Mouse (Mus musculus) hindlimb bud, embryonic 11.5 days (tissue): Measurements from ENCODE around the gene Exoc4.

Experiments used
- DNase-seq: peaks from one replicate; pipeline ENCODE4 v3.0.0-alpha.2; 2012; ENCODE audit warnings: low read depth, low spot score; ENCODE audit errors: extremely low spot score

Exoc4 gene

DNA sequence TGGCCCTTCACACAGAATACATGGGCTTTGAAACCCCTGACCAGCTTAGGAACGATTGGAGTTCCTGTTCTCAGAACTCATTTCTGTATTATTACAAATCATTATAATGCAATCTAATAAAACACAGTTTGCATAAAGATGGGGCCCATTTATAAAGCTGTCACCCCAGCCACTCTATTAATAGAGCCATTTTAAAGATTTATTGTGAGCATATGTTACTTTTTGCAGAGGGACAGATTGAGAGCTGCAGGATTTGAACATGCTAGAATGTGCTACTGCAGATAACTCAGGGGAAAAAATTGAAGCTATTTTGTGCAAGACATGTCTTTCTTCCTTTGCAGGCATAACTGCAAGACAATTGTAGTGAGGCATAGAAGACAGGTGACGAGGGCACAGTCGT lies 485.1 kb downstream of the Exoc4 start:
- DNase-seq = no peak

DNA sequence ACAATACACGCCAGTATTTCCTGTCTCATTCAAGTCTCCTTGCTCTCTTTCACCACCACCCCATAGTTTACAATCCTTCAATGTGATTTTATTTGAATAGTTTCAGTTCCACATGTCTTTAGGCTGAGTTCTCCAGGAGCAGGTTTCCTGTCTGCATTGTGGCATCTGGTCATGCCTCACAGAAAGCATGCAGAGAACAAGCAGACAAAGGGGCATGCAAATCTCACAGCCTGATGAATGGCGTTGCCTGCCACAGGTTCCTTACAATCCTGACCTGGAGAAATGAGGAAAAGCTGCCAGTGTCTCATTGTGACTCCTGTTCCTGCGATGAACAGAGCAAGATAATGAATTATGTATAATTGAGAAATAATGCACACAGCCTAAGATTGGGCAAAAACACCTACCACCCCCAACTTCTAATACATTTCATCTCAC lies 490.0 kb downstream of the Exoc4 start:
- DNase-seq = peak; percentile 30

DNA sequence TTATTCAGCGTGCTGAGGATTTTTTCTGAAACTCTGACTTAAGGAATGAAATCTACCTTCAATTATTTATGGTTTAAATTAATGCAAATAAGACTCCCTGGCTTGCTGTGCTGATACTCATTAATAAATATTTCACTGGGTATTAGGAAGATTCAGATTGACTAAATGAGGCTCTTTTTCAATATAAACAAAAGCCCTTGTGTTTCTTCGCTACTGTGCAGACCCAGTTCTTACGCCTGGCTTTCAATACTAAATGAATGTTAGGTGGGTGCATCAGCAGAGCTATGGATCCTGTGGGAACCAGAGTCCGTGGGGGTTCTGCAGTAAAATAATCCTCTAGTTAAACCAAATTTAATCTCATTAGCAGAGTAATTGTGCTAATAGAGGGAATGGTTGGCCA lies 490.4 kb downstream of the Exoc4 start:
- no peak for DNase-seq

DNA sequence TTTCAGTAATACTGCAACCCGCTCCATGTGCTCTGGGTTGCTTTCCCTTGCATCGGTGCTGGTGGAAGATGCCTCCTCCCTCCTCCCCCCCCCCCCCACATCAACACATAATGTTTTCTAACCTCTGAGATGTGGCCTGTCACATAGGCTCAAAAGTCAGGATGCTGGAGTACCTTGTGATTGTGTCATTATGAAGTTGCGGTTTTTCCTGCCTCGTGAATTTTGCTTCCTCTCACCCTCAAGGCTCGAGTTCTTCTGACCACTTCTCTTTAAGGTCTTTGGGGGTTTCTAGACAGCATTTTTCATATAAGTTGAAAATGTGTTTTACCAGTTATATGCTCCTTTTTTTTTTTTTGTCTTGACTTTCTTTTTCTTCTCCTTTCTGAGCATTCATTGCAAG lies 507.1 kb downstream of the Exoc4 start:
- DNase-seq = no peak

DNA sequence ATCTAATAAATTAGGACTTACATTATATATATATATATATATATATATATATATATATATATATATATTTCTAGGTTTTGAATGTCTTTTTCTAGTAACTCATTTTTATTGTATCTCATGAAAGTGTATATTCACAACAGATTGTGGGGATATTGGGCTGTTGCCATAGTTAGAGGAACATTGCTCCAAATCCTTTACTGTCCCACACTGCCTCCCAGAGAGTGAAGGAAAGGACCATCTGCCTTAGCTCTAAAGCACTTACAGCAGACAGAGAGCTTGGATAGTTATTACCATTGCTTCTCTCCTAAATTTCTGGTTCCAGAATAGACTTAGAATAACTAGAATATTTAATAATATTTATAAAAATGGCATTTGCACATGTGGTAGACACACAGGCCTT lies 512.7 kb downstream of the Exoc4 start:
- DNase-seq = no peak

DNA sequence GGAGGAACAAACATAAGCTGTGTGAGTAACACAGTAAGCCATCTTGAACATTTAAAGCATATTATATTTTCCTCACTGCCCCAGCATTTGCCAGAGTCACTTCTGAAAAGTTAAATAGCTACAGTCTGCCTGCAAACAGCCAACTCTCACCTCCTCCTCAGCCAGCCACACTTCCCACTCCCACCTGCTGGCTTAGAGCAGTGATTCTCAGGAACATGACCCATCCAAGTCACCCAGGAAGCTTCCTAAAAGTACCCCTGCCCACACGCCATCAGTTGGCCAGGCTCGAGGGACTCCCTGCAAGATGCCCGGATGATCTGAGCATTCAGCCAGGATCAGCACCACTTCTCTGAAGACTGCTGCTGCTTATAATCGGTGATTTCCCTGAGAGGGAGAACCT lies 514.4 kb downstream of the Exoc4 start:
- DNase-seq = no peak

DNA sequence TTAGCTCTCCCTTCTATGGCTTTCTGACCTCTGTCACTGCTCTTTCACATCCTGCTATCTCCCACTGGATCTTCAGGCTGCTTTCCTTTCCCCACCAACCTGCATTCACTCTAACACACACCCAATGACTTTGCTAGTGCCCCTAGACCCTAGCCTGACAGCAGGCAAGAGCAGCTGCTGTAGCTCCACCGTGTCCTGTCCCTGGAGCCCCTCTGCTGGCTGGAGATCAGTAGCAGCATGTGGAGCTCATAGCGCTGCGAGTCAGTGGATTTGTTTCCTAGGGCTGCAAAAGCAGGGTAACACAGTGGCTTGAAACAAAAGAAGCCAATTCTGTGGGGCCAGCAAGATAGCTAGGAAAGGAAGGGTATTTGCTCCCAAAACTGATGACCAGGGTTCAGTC lies 515.1 kb downstream of the Exoc4 start:
- no peak for DNase-seq

DNA sequence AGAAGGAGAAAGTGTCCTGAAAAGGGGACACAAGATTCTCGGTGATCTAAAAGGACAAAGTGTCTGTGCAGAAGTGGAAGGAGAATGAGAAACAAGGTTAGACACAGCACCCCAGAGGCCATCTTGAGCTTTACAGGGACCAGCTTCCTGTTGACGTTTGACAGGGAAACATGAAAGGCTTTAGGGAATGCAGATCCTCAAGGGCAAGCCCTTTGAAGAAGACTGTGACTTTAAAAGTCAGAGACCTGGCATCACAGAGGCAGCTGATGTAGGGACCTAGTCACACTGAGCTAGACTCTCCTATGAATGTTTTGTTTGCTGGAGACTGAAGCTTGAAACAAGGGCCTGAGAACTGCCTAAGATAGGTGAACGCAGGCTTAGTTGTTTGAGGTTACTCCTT lies 520.4 kb downstream of the Exoc4 start:
- no peak for DNase-seq

DNA sequence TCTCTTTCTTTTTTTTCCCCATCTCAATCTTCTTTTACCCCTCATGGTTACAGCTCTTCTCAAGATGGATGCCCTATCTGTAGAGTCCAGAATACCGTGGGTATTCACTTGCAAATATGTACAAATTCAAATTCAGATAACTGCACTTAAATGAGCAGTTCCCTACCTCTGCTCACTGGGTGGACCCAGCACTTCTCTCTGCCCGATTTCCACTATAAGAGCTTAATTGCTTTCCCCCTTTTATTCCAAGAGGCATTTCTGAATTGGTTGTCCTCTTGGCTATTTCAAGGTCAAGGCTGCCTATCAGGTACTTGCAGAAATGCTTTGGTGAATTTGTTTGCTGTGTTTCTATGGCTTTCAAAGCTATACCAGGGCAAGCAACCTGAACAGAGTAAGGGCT lies 521.1 kb downstream of the Exoc4 start:
- DNase-seq = no peak

DNA sequence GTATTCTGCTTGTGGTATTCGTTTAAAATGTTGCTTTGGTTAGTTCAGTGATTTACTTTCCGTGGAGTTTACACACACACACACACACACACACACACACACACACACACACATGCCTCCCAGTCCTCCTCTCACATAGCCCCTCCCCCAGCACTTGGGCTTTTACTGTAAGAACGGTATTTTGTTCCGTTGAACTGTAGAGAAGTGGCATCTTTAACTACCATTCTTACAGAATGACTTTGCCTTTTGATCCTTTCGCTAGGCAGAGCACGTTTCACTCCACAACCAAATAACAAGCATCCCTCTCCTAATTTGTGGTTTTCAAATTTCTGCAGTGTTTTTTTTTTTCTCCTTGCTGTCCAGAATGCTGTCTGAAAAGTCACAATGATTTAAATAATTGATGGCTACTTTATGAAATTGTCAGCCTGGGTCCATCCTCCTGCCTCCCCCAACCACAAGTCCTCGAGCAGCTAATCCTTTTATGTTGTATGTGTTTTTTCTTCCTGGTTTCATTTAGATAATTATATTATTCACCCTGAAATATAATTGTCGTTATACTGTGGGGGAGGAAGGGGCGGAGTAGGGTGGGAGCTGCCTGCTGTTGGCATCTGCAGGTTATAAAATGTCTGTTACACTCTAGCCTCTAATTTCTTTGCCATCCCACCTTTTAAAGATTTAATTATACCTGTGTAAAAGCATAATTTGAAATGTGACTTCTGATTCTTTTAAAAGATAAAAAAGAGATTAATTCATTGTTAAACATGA lies 523.8 kb downstream of the Exoc4 start:
- no peak for DNase-seq

DNA sequence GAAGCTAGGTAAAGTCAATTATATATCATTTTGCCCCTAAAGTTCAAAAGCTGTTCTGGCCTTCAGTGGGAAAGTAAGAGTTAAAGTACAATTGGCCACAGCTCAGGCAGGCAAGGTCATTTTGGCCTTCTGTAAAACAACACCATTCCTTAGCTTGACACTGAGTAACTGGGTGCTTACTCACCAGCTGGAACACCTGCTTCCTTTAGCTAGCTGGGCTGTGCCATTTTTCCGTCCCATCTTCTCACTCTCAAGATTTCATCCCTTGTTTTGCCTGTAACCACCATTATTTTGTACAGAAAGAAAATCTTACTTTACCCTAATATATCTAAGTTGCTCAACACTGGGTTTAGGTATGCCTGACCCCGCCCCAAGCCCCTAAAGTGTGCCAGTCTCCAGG lies 543.7 kb downstream of the Exoc4 start:
- DNase-seq = no peak

DNA sequence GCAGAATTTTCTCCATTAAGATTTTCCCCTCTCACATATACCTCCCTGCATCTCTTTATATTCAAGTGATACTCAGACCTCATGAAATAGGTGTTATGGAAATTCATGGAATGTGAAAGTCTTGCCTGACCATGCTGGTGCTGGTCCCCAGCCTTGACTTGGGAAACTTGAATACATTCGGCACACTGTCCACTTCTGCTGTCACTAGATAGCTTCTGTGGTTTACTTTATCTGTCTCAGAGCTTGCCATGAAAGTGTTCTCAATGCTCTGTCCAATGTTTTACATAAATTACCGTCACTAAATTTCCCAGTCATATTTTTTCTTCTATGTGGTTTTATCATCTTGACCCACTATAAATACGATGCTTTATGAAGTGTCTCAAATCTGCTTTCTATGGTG lies 552.4 kb downstream of the Exoc4 start:
- DNase-seq = no peak

DNA sequence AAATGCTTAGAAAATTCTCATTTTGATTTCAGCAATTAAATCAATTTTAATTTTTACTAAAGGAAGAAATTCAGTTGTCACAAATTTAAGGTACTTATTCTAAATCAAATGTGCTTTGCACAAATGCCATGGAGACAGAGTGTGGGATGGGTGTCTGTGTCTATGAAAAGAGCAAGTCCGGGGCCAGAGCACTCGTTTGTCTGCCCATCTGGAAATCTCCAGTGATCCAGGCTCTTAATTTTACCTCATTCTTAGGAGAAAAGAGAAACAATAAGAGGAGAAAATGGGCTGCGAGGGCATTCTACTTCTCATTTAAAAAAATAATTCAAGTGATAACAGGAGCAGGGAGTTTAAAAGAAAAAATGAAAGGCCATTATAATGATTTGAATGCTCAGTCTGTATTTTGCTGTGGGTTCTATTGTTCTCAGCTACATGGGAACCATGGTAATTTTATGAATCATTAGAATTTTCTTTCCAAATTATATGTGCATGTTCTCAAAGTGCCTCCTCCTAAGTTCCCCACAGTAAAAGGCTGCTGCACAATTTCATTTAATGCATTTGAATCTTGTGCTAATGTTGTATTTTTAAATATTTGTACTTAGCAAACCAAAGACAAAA lies 554.7 kb downstream of the Exoc4 start:
- DNase-seq = no peak

DNA sequence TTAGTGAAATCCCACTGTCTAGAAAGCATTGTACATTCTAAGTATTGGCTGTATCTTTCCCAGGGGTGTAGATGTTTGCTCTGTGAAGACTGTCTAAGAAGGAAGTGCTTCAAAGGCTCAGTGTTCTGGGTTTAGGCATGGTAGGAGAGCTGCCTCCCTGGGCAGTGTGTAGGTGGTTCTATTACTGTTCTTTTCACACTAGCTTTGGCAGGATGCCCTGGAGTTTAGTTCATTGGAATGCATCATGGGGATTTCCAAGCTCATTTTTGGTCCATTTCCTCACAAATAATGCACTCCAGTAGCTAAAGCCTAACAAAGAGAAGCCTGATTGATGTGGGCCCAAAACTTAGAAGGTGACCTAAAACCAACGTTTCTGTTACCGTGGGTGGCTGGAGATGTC lies 555.9 kb downstream of the Exoc4 start:
- no peak for DNase-seq

DNA sequence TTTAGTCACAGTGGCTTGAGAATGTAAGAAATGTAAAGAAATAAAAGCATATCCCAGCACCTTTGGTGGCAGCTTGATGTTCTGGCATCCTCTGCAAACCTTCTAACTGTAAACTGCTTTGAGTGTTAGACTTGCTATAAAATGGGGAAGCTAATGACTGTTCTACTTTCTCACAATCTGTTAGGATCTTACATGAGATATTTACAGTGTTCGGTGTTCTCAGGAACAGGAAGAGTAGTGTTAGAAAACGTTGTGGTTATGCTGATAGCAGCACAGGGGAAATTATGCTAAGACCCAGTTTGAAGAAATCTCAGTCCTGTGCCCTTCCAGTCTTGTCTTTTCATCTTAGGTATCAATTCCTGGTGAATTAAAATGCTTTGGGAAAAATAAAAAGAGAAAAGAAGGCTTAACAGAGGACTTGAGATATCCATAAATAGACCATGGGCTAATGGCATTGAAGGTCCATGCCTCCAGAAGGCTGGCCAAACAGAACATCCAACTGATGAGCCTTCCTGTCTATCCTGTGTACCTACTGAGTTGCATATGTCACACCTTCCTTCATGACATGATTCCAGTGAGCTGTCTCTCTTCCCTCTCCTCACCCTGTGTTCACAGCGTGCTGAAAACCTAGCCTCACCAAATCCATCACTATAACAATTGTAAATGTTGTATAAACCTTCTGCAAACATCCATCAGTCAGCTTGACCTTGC lies 557.3 kb downstream of the Exoc4 start:
- DNase-seq = no peak

DNA sequence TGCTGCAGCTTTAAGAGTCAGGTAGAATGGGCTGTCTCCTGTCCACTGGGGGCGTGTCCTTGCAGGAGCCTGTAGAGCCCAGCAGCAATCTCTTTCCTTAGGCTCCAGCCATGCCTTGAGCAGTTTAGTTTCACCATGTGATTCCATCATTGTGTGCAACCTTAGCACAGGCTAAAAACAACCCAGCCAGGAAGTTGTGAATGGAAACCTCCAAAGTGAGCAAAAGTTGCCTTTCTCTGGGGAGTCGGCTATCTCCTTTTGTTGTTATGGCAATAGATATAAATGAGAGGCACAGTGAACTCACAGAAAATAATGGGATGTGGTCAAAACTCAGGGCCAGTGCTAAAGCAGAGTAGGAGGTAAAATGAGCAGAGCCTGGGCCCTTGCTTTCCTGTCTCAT lies 565.5 kb downstream of the Exoc4 start:
- DNase-seq = no peak

DNA sequence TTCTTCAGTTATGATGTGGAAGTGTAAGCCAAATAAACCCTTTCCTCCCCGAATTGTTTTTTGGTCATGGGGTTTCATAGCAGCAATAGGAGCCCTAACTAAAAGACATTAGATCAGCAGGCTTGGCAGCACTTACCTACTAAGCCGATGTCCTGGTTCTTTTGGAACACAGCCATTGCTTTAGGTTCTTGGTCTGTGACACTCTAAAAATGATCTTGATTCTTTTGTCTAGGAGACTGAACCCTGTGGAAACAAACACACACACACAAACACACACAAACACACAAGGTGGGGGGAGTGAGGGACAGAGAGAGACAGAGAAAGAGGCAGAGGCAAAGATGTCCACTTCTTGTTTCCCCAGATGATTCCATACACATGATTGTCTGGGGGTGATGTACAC lies 574.3 kb downstream of the Exoc4 start:
- DNase-seq = no peak

DNA sequence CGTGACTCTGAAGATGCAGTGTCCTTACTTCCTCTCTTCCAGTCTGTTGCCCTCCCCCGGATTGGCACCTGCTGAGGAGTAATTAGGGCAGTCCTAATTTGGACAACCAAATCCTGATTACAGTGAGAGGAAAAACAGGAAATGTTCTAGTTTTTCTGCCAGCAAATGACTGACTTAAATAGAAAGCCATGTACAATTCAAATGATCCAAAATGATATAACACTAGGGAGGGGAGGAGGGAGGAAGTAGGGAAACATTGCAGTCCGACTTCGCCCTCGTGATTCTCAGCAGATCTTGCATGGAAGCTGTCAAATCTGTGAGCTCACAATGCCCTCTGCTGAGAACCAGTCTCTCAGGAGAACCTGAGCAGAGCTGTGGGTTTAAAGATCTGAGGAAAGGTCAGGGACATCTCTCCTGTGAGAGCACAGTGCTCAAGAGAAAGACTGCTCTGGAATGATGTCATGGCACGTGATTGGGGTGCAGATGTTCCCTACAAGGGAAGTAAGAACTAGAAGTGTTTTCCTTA lies 575.0 kb downstream of the Exoc4 start:
- no peak for DNase-seq

DNA sequence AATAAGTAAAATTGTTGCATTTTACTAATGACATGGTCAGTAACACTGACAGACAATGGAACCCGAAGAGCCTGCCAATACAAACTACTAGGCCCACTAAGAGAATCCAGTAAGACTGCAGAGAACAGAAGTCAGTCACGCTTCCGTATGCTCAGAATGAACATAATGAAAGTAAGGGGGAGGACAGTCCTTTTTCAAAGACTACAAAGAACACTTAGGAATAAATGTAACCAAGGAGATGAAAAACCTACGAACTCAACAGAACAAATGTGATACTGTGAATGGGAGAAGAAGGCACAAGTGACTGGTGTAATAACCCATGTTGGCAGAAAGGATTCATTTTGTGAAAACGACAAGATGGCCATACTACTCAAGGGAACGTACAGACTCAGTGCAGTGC lies 579.6 kb downstream of the Exoc4 start:
- no peak for DNase-seq

DNA sequence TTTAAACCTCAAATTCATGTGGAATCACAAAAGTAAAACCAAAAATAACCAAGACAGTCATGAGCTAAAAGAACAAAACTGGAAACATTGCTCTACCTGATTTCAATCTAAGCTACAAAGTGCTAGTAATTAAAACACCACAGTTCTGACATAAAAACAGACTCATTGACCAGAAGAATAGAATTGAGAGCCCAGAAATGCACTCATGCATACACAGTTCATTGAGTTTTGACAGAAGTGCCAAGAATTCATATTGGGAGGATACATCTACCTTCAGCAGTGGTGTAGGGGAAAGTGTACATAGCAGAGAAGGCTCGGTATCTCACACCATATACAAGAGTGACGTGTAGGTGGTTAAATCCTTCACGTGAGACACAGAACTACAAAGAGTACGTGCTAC lies 580.4 kb downstream of the Exoc4 start:
- no peak for DNase-seq

DNA sequence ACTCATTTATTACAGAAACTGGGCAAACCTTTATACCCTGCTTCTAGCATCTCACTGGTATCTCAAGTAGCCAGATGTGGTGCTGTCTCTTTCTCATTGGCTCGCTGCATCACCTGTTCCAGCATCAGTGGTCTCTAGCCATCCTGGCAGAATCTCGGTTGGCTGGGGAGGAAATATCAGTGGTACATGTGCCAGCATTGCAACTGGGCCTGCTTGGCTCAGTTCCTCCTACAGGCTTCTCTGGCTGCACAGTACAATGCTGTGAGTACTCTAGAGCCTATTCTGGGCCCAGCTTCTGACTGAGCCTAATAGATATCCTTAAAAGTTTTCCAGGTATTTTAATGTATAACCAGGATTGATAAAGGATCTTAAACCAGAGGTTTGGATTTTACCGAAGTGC lies 582.4 kb downstream of the Exoc4 start:
- no peak for DNase-seq

DNA sequence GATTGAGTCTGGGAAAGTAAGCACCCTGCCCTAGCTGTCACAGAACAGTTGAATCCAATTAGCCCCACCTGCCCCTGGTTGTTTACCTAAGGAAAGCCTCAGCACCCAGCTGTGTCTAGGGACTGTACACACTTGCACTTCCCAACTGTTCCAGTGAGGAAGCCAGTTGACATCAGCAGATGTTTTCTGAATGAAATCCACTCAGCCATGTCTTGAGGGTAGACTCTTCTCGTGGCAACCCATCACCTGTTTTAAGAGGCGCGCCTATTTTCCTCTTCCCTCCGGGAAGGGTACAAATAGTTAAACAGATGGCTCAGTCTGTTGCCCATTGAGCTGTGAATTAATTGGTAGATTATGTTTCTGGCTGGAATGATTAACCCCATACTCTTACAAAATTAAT lies 584.1 kb downstream of the Exoc4 start:
- DNase-seq = no peak
